Mouse (Mus musculus): ENCODE measurements around the gene Gm14851. TPM values are rescaled to one million over a fixed set of nuclear protein-coding genes. Genes with fewer than 3 reads are reported as not detected.
"Not testable (repeated sequence)": the region's sequence is repeated elsewhere in the genome, so short reads cannot be mapped to it uniquely, and the experiment has no call there.

Gene Gm14851
- 0.77 TPM in 1 of 2 replicates, not detected in the other for polyA plus RNA-seq (2015; fragmentation: Nextera tagmentation; extraction: Ambion mirVana)

- DNase-seq (ENCODE audit: low spot score) = not testable (repeated sequence)
Observed at GRCm38 (mm10) chr8:21095950-21096349, at the start of gene Gm14851. Gm14851 (minus strand) TSS chr8:21096050.

- not testable (repeated sequence) for DNase-seq (ENCODE audit: low spot score)
Observed at GRCm38 (mm10) chr8:21134342-21134741, 38.5 kb upstream of the Gm14851 start, which contains the start of gene Defa30. Defa30 (plus strand) TSS chr8:21134642.

GRCm38 (mm10) chr8:21093106-21093505 is 2.7 kb downstream of the Gm14851 start:
- no peak for DNase-seq (ENCODE audit: low spot score)

- DNase-seq (ENCODE audit: low spot score) = not testable (repeated sequence)
Observed at GRCm38 (mm10) chr8:21084142-21084541, 11.7 kb downstream of the Gm14851 start, which contains the start of gene Defa25. Defa25 (plus strand) TSS chr8:21084442.

- DNase-seq (ENCODE audit: low spot score) = not testable (repeated sequence)
Observed at GRCm38 (mm10) chr8:21064738-21065137, 31.1 kb downstream of the Gm14851 start, which contains the start of gene Defa35. Defa35 (plus strand) TSS chr8:21065038.

- not testable (repeated sequence) for DNase-seq (ENCODE audit: low spot score)
Observed at GRCm38 (mm10) chr8:21054747-21055146, 41.1 kb downstream of the Gm14851 start, which contains the start of gene Defa23. Defa23 (plus strand) TSS chr8:21055047.

Other genes starting within 250 kb of the Gm14851 start
- gene Defb33, start 203.4 kb downstream of the Gm14851 start, polyA plus RNA-seq (2015; fragmentation: Nextera tagmentation; extraction: Ambion mirVana) = not detected in 2 replicates
- 0.55 and 0.82 TPM in 2 replicates for gene Gm15056, start 193.4 kb downstream of the Gm14851 start, polyA plus RNA-seq (2015; fragmentation: Nextera tagmentation; extraction: Ambion mirVana)
- gene Gm6040, start 174.0 kb downstream of the Gm14851 start, polyA plus RNA-seq (2015; fragmentation: Nextera tagmentation; extraction: Ambion mirVana) = not detected in 2 replicates
- gene AY761185, start 151.3 kb downstream of the Gm14851 start, polyA plus RNA-seq (2015; fragmentation: Nextera tagmentation; extraction: Ambion mirVana) = not detected in 2 replicates
- gene Defa21, start 70.5 kb downstream of the Gm14851 start, polyA plus RNA-seq (2015; fragmentation: Nextera tagmentation; extraction: Ambion mirVana) = 1.2 and 1.4 TPM in 2 replicates
- not detected in 2 replicates for gene Defa23, start 41.0 kb downstream of the Gm14851 start, polyA plus RNA-seq (2015; fragmentation: Nextera tagmentation; extraction: Ambion mirVana)
- gene Defa35, start 31.0 kb downstream of the Gm14851 start, polyA plus RNA-seq (2015; fragmentation: Nextera tagmentation; extraction: Ambion mirVana) = not detected in 2 replicates
- gene Defa25, start 11.6 kb downstream of the Gm14851 start, polyA plus RNA-seq (2015; fragmentation: Nextera tagmentation; extraction: Ambion mirVana) = not detected in 2 replicates
- gene Defa30, start 38.6 kb upstream of the Gm14851 start, polyA plus RNA-seq (2015; fragmentation: Nextera tagmentation; extraction: Ambion mirVana) = not detected in 2 replicates
- not detected in 2 replicates for gene Defa22, start 66.2 kb upstream of the Gm14851 start, polyA plus RNA-seq (2015; fragmentation: Nextera tagmentation; extraction: Ambion mirVana)
- gene Defa31, start 95.6 kb upstream of the Gm14851 start, polyA plus RNA-seq (2015; fragmentation: Nextera tagmentation; extraction: Ambion mirVana) = 0.74 TPM in 1 of 2 replicates, not detected in the other
- not detected in 2 replicates for gene Gm15293, start 105.5 kb upstream of the Gm14851 start, polyA plus RNA-seq (2015; fragmentation: Nextera tagmentation; extraction: Ambion mirVana)
- not detected in 2 replicates for gene Gm15292, start 153.7 kb upstream of the Gm14851 start, polyA plus RNA-seq (2015; fragmentation: Nextera tagmentation; extraction: Ambion mirVana)
- gene Defa27, start 219.5 kb upstream of the Gm14851 start, polyA plus RNA-seq (2015; fragmentation: Nextera tagmentation; extraction: Ambion mirVana) = not detected in 2 replicates
- gene Defa29, start 231.0 kb upstream of the Gm14851 start, polyA plus RNA-seq (2015; fragmentation: Nextera tagmentation; extraction: Ambion mirVana) = 0.28 and 0.34 TPM in 2 replicates

All from thymus, postnatal 0 days (tissue).